Mouse (Mus musculus): ENCODE results near the gene Fthl17d. TPM values are rescaled to one million over a fixed set of nuclear protein-coding genes. Genes with fewer than 3 reads are reported as not detected.

Gene Fthl17d
- polyA plus RNA-seq, 1 experiment from 2014 or later = not detected

Other genes starting within 250 kb of the Fthl17d start
- gene Ssx9, start 238.3 kb downstream of the Fthl17d start, polyA plus RNA-seq (2014; fragmentation: Nextera tagmentation; extraction: Ambion mirVana) = not detected in 2 replicates
- not detected in 2 replicates for gene Ssxb5, start 183.1 kb downstream of the Fthl17d start, polyA plus RNA-seq (2014; fragmentation: Nextera tagmentation; extraction: Ambion mirVana)
- not detected in 2 replicates for gene Gm6592, start 142.8 kb downstream of the Fthl17d start, polyA plus RNA-seq (2014; fragmentation: Nextera tagmentation; extraction: Ambion mirVana)
- gene Gm5751, start 112.5 kb downstream of the Fthl17d start, polyA plus RNA-seq (2014; fragmentation: Nextera tagmentation; extraction: Ambion mirVana) = not detected in 2 replicates
- gene B630019K06Rik, start 94.4 kb downstream of the Fthl17d start, polyA plus RNA-seq (2014; fragmentation: Nextera tagmentation; extraction: Ambion mirVana) = 39.1 and 40.7 TPM in 2 replicates
- gene Fthl17b, start 23.8 kb downstream of the Fthl17d start, polyA plus RNA-seq (2014; fragmentation: Nextera tagmentation; extraction: Ambion mirVana) = not detected in 2 replicates
- gene Fthl17c, start 10.2 kb downstream of the Fthl17d start, polyA plus RNA-seq (2014; fragmentation: Nextera tagmentation; extraction: Ambion mirVana) = not detected in 2 replicates
- gene Fthl17e, start 46.7 kb upstream of the Fthl17d start, polyA plus RNA-seq (2014; fragmentation: Nextera tagmentation; extraction: Ambion mirVana) = not detected in 2 replicates
- not detected in 2 replicates for gene Fthl17f, start 76.3 kb upstream of the Fthl17d start, polyA plus RNA-seq (2014; fragmentation: Nextera tagmentation; extraction: Ambion mirVana)
- not detected in 2 replicates for gene 4930402K13Rik, start 117.8 kb upstream of the Fthl17d start, polyA plus RNA-seq (2014; fragmentation: Nextera tagmentation; extraction: Ambion mirVana)
- gene Lancl3, start 213.1 kb upstream of the Fthl17d start, polyA plus RNA-seq (2014; fragmentation: Nextera tagmentation; extraction: Ambion mirVana) = 4.0 and 4.1 TPM in 2 replicates